Mouse (Mus musculus) embryonic facial prominence, embryonic 13.5 days (tissue): ENCODE measurements around the gene Pax6. TPM values are rescaled to one million over a fixed set of nuclear protein-coding genes. Genes with fewer than 3 reads are reported as not detected.
A peak's percentile ranks its signal among the peaks of the same experiment; 100 is the strongest.

Experiments used
- ATAC-seq: fragments of 200-750 bp; cut with Nextera tagmentation; 2 replicates; pipeline ENCODE4 v1.8.0; 2017; ENCODE audit warnings: low read depth; ENCODE audit not compliant: insufficient number of reproducible peaks, insufficient read depth, low FRiP score, low TSS enrichment
- H3K27ac ChIP-seq: fragments of 300-500 bp; sonication (generic); 2 replicates; pipeline ENCODE4 v1.5.1; 2015; ENCODE audit warnings: moderate library complexity, mild to moderate bottlenecking, inconsistent platforms
- H3K27me3 ChIP-seq: fragments of 300-500 bp; sonication (generic); 2 replicates; pipeline ENCODE4 v1.6.1; 2015; ENCODE audit warnings: mild to moderate bottlenecking, inconsistent platforms
- H3K36me3 ChIP-seq: fragments of 300-500 bp; sonication (generic); 2 replicates; pipeline ENCODE4 v1.6.1; 2015; ENCODE audit warnings: mild to moderate bottlenecking, inconsistent platforms
- H3K4me1 ChIP-seq: fragments of 300-500 bp; sonication (generic); 2 replicates; pipeline ENCODE4 v1.6.1; 2015; ENCODE audit warnings: inconsistent platforms
- H3K4me2 ChIP-seq: fragments of 300-500 bp; sonication (generic); 2 replicates; pipeline ENCODE4 v1.6.1; 2015; ENCODE audit warnings: moderate library complexity, mild to moderate bottlenecking, inconsistent platforms
- H3K4me3 ChIP-seq: fragments of 300-500 bp; sonication (generic); 2 replicates; pipeline ENCODE4 v1.5.1; 2015; ENCODE audit warnings: mild to moderate bottlenecking, inconsistent platforms
- H3K9ac ChIP-seq: fragments of 300-500 bp; sonication (generic); 2 replicates; pipeline ENCODE4 v1.6.1; 2015; ENCODE audit warnings: mild to moderate bottlenecking, inconsistent platforms
- H3K9me3 ChIP-seq: fragments of 300-500 bp; sonication (generic); 2 replicates; pipeline ENCODE4 v1.6.1; 2016; ENCODE audit warnings: inconsistent platforms
- WGBS: fragments of 180-500 bp; shearing (Covaris S2); methylation state at CpG from one replicate; pipeline ENCODE4 v1.1.7; 2015; ENCODE audit warnings: mixed read lengths; 5-methylcytosine and 5-hydroxymethylcytosine counted together
- polyA plus RNA-seq: library from polyadenylated mRNA; unstranded; fragments of >200 nt; fragmentation: Nextera tagmentation; extraction: Ambion mirVana; gene quantifications from 2 replicates; pipeline ENCODE4 v1.2.1, GENCODE M21; 2015

Pax6 gene
- 1.6 and 3.2 TPM in 2 replicates for polyA plus RNA-seq

- Histone ChIP-seq H3K4me1 (peaks cover 15% of the 10 kb centered on the region), H3K27me3 (peaks cover 100% of the 10 kb centered on the region), H3K9ac (no peak within 1 kb of the TSS; the same call in 1 of the 2 replicates), H3K9me3 (no peaks in the 10 kb centered on the region), H3K4me3 (peak within 1 kb of the TSS; percentile 20), H3K4me2 (peak within 1 kb of the TSS; percentile 38), H3K27ac (no peak within 1 kb of the TSS), H3K36me3 (no peaks in the 10 kb centered on the region)
- under 1% methylated on average over 44 of the region's 44 CpGs for WGBS
- ATAC-seq = no peak
These were observed at the start of gene Pax6 for GRCm38 (mm10) chr2:105668271-105669270. Gene Pax6 (plus strand): TSS chr2:105668900.

DNA sequence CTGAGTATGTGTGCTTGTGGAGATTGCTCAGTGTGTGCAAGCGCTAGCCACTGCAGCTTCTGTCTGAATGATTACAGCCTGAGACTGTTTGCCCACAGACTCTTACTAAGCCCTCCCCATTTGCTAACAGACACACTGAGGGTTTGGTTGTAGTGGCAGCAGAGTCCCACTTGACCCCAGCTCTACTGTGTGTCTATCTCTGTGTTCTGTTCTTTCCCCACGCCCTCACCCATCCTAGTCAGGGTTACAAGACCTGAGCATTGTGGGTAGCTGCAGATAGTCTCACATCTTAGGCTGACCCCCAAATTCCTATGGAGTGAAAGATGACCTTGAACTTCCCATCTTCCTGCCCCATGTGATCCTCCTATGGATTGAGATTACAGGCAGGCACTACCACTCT is 19.8 kb upstream of the Pax6 start:
- Histone ChIP-seq H3K4me2 (no peak overlapping the region), H3K9me3 (no peaks in the 10 kb centered on the region), H3K9ac (no peak overlapping the region), H3K4me1 (no peaks in the 10 kb centered on the region), H3K36me3 (no peaks in the 10 kb centered on the region), H3K27me3 (peaks cover 35% of the 10 kb centered on the region), H3K4me3 (no peak overlapping the region), H3K27ac (no peak overlapping the region)
- 85% methylated on average over 2 of the region's 2 CpGs for WGBS
- ATAC-seq = no peak

DNA sequence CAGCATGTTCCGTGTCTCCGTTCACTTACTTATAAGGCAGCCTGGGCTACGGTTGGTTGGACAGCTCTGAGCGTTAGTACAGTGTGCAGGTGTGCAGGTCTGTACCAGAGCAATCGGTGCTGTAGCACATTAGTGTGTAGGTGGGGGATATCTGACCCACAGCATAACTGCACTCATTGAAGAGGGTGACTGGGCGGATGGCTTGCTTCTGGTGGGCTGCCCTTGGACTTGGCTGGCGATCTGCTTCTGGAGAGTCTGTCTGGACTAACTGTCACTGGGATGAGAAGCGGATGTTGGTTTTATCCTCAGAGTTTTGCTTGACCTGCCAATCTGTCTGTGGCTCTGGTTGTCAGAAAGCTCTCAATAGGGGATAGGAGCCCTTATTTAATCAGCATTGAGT is 12.2 kb upstream of the Pax6 start:
- H3K27ac ChIP-seq = no peak overlapping the region
- no peak overlapping the region for H3K4me2 ChIP-seq
- H3K27me3 ChIP-seq = peaks cover 77% of the 10 kb centered on the region
- no peaks in the 10 kb centered on the region for H3K9me3 ChIP-seq
- no peak overlapping the region for H3K4me3 ChIP-seq
- no peak overlapping the region for H3K9ac ChIP-seq
- peaks cover 11% of the 10 kb centered on the region for H3K4me1 ChIP-seq
- ATAC-seq = no peak
- WGBS = 76% methylated on average over 8 of the region's 8 CpGs
- H3K36me3 ChIP-seq = no peaks in the 10 kb centered on the region

DNA sequence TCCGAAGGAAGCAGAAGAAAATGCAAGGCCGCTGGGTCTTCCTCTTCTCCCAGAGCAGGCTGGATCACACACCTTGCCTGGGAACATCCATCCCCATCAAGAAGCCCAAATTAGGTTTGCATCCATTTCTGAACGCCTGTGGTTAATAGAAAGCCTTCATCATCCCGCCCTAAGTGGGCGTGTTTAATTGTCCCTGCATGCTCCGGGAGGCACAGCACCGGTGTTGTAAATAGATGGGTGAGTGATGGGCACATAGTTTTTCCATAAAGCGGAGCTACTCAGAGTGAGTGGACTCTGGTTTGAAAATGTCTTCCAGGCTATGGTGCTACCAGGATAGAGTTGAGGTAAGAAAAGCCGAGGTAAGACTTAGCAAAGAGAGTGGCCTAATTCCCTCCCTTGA is 9.3 kb upstream of the Pax6 start:
- Histone ChIP-seq H3K4me1 (peaks cover 11% of the 10 kb centered on the region), H3K27ac (no peak overlapping the region), H3K9me3 (no peaks in the 10 kb centered on the region), H3K4me2 (0 out of 2 replicates have a peak overlapping the region, but pooled peaks have one; percentile 40), H3K36me3 (no peaks in the 10 kb centered on the region), H3K4me3 (peak overlapping the region; percentile 23; the same call in 1 of the 2 replicates), H3K27me3 (peaks cover 92% of the 10 kb centered on the region), H3K9ac (no peak overlapping the region)
- WGBS = 7% methylated on average over 9 of the region's 9 CpGs
- no peak for ATAC-seq

GRCm38 (mm10) chr2:105659926-105660873 is 8.5 kb upstream of the Pax6 start:
- Histone ChIP-seq H3K4me2 (peak overlapping the region; percentile 40; the same call in 1 of the 2 replicates), H3K4me1 (peaks cover 11% of the 10 kb centered on the region), H3K36me3 (no peaks in the 10 kb centered on the region), H3K4me3 (peak overlapping the region; percentile 23), H3K27me3 (peaks cover 96% of the 10 kb centered on the region), H3K9ac (peak overlapping the region; percentile 44; the same call in 1 of the 2 replicates), H3K9me3 (no peaks in the 10 kb centered on the region), H3K27ac (no peak overlapping the region)
- WGBS = under 1% methylated on average over 41 of the region's 41 CpGs
- peak; percentile 76; the same call in 1 of the 2 replicates for ATAC-seq

DNA sequence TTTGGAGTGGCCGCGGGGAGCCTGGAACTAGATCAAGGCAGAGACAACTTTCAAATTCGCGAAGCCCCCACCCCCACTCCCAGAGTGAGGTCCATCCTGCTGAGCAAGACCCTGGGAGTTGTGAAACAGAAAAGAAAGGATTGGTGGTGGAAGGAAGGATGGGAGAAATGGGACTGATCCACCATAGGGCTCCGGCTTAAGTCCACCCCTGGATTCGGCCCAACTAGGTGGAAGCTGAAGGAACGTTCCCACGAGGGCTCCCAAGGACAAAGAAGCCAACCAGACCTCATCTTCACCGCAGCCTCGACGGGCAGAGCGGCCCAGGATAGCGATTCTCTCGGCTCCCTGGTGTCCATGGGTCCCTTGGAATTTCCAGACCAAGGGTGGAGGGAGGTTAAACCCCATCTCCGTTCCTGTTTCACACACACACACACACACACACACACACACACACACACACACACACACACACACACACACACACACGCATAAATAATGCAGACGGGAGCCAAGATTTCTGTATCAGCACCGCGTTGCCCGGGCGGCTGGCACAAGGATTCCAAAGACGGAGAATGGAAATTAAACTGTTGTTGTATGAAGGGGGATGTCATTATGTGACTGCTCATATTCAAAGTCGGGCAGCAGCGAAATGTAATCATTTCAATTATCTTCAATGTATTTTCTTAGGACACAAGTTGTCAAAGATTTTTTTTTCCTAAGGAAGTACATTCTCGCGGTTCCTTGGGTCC is 7.7 kb upstream of the Pax6 start:
- Histone ChIP-seq H3K9ac (no peak overlapping the region), H3K27ac (no peak overlapping the region), H3K36me3 (no peaks in the 10 kb centered on the region), H3K4me3 (peak overlapping the region; percentile 23), H3K4me1 (peaks cover 11% of the 10 kb centered on the region), H3K27me3 (peaks cover 97% of the 10 kb centered on the region), H3K9me3 (no peaks in the 10 kb centered on the region), H3K4me2 (peak overlapping the region; percentile 40; the same call in 1 of the 2 replicates)
- no peak for ATAC-seq
- 2% methylated on average over 26 of the region's 26 CpGs for WGBS

DNA sequence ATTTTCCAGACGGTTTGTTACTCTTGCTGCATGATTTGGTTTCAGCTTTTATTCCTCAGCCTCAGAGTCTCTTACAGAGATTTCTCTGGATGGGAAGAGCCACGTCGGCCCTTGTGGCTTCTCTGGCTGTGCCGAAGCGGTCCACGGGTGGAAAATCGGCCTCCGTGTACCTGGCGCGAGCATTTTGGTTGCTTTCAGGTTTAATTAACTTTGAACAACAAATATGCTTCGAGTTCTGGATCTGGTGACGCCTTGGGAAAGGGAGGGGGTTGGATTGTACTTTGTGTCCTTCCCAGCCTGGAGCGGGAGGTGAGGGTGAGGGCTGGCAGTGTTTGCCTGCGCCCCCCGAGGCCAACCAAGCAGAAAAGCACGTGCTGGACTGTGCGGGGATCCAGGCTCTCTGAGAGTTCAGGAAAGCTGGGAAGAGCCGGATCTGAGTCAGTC is 7.1 kb upstream of the Pax6 start:
- no peak overlapping the region for H3K9ac ChIP-seq
- H3K4me3 ChIP-seq = no peak overlapping the region
- H3K27me3 ChIP-seq = peaks cover 98% of the 10 kb centered on the region
- no peaks in the 10 kb centered on the region for H3K36me3 ChIP-seq
- H3K4me2 ChIP-seq = no peak overlapping the region
- WGBS = under 1% methylated on average over 18 of the region's 18 CpGs
- no peak overlapping the region for H3K27ac ChIP-seq
- no peaks in the 10 kb centered on the region for H3K9me3 ChIP-seq
- H3K4me1 ChIP-seq = peaks cover 11% of the 10 kb centered on the region
- no peak for ATAC-seq

GRCm38 (mm10) chr2:105662121-105662520 is 6.6 kb upstream of the Pax6 start:
- H3K36me3 ChIP-seq = no peaks in the 10 kb centered on the region
- H3K4me3 ChIP-seq = no peak overlapping the region
- peaks cover 11% of the 10 kb centered on the region for H3K4me1 ChIP-seq
- H3K27ac ChIP-seq = no peak overlapping the region
- ATAC-seq = no peak
- no peak overlapping the region for H3K4me2 ChIP-seq
- WGBS = 2% methylated on average over 16 of the region's 16 CpGs
- no peaks in the 10 kb centered on the region for H3K9me3 ChIP-seq
- H3K9ac ChIP-seq = no peak overlapping the region
- H3K27me3 ChIP-seq = peaks cover 98% of the 10 kb centered on the region

GRCm38 (mm10) chr2:105662606-105663005 is 6.1 kb upstream of the Pax6 start:
- no peak for ATAC-seq
- H3K4me1 ChIP-seq = peaks cover 11% of the 10 kb centered on the region
- H3K27me3 ChIP-seq = peaks cover 98% of the 10 kb centered on the region
- no peaks in the 10 kb centered on the region for H3K9me3 ChIP-seq
- under 1% methylated on average over 7 of the region's 7 CpGs for WGBS
- H3K36me3 ChIP-seq = no peaks in the 10 kb centered on the region
- no peak overlapping the region for H3K27ac ChIP-seq
- no peak overlapping the region for H3K4me3 ChIP-seq
- H3K4me2 ChIP-seq = no peak overlapping the region
- no peak overlapping the region for H3K9ac ChIP-seq

- H3K4me3 ChIP-seq = no peak overlapping the region
- WGBS = 3% methylated on average over 10 of the region's 10 CpGs
These were observed 5.6 kb upstream of the Pax6 start for GRCm38 (mm10) chr2:105663101-105663511.

More at GRCm38 (mm10) chr2:105663101-105663511, 5.6 kb upstream of the Pax6 start:
- Histone ChIP-seq H3K27me3 (peaks cover 100% of the 10 kb centered on the region), H3K9me3 (no peaks in the 10 kb centered on the region), H3K27ac (no peak overlapping the region), H3K4me1 (peaks cover 11% of the 10 kb centered on the region), H3K36me3 (no peaks in the 10 kb centered on the region), H3K4me2 (no peak overlapping the region), H3K9ac (no peak overlapping the region)
- no peak for ATAC-seq
